Mouse (Mus musculus): Measurements from ENCODE around the gene Olfr605. TPM values are rescaled to one million over a fixed set of nuclear protein-coding genes. Genes with fewer than 3 reads are reported as not detected.
"Not testable (repeated sequence)": the region's sequence is repeated elsewhere in the genome, so short reads cannot be mapped to it uniquely, and the experiment has no call there.

Olfr605 gene
- not detected in 2 replicates for polyA plus RNA-seq (2014; fragmentation: Nextera tagmentation; extraction: Ambion mirVana)

GRCm38 (mm10) chr7:103445339-103445738, at the start of gene Olfr605:
TSS of gene Olfr605 (minus strand) at chr7:103445439.
- H3K27ac ChIP-seq (ENCODE audit: low read depth, low read length), result no peak within 1 kb of the TSS
- H3K4me3 ChIP-seq (ENCODE audit: low read depth, low read length), result no peak within 1 kb of the TSS
- DNase-seq (ENCODE audit: low spot score), result no peak
- no peak for ATAC-seq
- H3K9ac ChIP-seq (ENCODE audit: low read length), result no peak within 1 kb of the TSS
- H3K27me3 ChIP-seq (replicated peaks; ENCODE audit: control insufficient read depth, insufficient read depth, low read length), result no peaks in the 10 kb centered on the region
- no peaks in the 10 kb centered on the region for H3K36me3 ChIP-seq (ENCODE audit: control insufficient read depth, insufficient read depth, low read length)
- WGBS, result 100% methylated on average over 1 of the region's 1 CpGs
- no peak within 1 kb of the TSS for H3K4me2 ChIP-seq (ENCODE audit: low read length)
- no peaks in the 10 kb centered on the region for H3K4me1 ChIP-seq (ENCODE audit: control insufficient read depth, insufficient read depth, low read length)
- H3K9me3 ChIP-seq (replicated peaks; ENCODE audit: control insufficient read depth, low read length), result no peaks in the 10 kb centered on the region

DNA sequence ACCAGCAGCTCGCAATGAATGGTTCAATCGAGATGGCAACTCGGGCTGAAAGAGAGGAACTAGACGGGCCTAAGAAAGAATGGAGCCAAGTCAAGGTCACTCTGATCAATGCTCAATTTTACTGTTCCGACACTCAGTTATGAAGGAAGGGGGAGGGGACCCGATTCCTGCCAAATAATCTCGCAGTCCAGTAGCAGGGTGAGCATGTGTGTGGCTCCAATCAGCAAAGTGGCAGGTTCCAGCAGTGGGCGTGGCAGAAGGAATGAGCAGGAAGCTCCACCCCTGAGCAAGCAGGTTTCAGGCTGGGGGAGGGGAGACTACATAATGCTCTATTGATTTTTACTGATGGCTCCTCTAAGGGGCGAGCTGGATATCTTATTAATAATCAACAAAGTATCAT, 31.9 kb upstream of the Olfr605 start:
- not testable (repeated sequence) for H3K27ac ChIP-seq (ENCODE audit: low read depth, low read length); H3K4me3 ChIP-seq (ENCODE audit: low read depth, low read length); H3K27me3 ChIP-seq (replicated peaks; ENCODE audit: control insufficient read depth, insufficient read depth, low read length); H3K9ac ChIP-seq (ENCODE audit: low read length); H3K9me3 ChIP-seq (replicated peaks; ENCODE audit: control insufficient read depth, low read length); H3K36me3 ChIP-seq (ENCODE audit: control insufficient read depth, insufficient read depth, low read length); H3K4me2 ChIP-seq (ENCODE audit: low read length); H3K4me1 ChIP-seq (ENCODE audit: control insufficient read depth, insufficient read depth, low read length); ATAC-seq
- DNase-seq (ENCODE audit: low spot score), result peak; percentile 0
- WGBS, result 87% methylated on average over 9 of the region's 9 CpGs

GRCm38 (mm10) chr7:103469577-103469976, 24.3 kb upstream of the Olfr605 start, which contains the start of gene Olfr608:
TSS of gene Olfr608 (plus strand) at chr7:103469877.
- no peaks in the 10 kb centered on the region for H3K36me3 ChIP-seq (ENCODE audit: control insufficient read depth, insufficient read depth, low read length)
- H3K9ac ChIP-seq (ENCODE audit: low read length), result no peak within 1 kb of the TSS
- H3K27ac ChIP-seq (ENCODE audit: low read depth, low read length), result no peak within 1 kb of the TSS
- H3K27me3 ChIP-seq (replicated peaks; ENCODE audit: control insufficient read depth, insufficient read depth, low read length), result no peaks in the 10 kb centered on the region
- H3K4me3 ChIP-seq (ENCODE audit: low read depth, low read length), result no peak within 1 kb of the TSS
- no peak within 1 kb of the TSS for H3K4me2 ChIP-seq (ENCODE audit: low read length)
- ATAC-seq (no peak), DNase-seq (ENCODE audit: low spot score) (no peak)
- H3K4me1 ChIP-seq (ENCODE audit: control insufficient read depth, insufficient read depth, low read length), result no peaks in the 10 kb centered on the region
- no peaks in the 10 kb centered on the region for H3K9me3 ChIP-seq (replicated peaks; ENCODE audit: control insufficient read depth, low read length)

- Histone ChIP-seq H3K4me2 (ENCODE audit: low read length) (no peak overlapping the region), H3K27me3 (replicated peaks; ENCODE audit: control insufficient read depth, insufficient read depth, low read length) (no peaks in the 10 kb centered on the region), H3K4me1 (ENCODE audit: control insufficient read depth, insufficient read depth, low read length) (no peaks in the 10 kb centered on the region), H3K27ac (ENCODE audit: low read depth, low read length) (no peak overlapping the region), H3K36me3 (ENCODE audit: control insufficient read depth, insufficient read depth, low read length) (no peaks in the 10 kb centered on the region), H3K4me3 (ENCODE audit: low read depth, low read length) (no peak overlapping the region), H3K9ac (ENCODE audit: low read length) (no peak overlapping the region), H3K9me3 (replicated peaks; ENCODE audit: control insufficient read depth, low read length) (no peaks in the 10 kb centered on the region)
- no peak for DNase-seq (ENCODE audit: low spot score)
- no peak for ATAC-seq
- 91% methylated on average over 5 of the region's 5 CpGs for WGBS
These were observed 15.4 kb upstream of the Olfr605 start for GRCm38 (mm10) chr7:103460590-103460989.

DNA sequence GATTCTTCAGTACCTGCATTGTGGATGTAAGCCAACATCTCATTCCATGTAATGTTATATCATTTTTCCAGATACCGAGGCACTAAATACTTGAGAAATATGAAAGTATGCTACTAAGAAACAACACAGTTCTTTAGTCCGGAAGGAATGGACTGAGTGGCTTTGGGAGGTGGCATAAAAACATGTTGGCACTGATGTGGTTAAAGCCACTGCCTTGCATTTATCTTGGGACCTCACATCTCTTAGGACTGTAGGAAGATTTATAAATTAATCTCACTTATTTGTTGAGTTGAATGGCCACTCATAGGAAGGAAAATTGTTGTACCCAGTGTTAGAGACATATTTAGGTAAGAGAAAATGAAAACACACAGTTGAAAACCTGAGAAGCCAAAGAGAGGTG, 3.5 kb upstream of the Olfr605 start, which contains the start of gene Olfr606:
Gene Olfr606, plus strand, starts transcription at position 301 of the 400 bp plus-strand sequence.
- Histone ChIP-seq H3K36me3 (ENCODE audit: control insufficient read depth, insufficient read depth, low read length) (no peaks in the 10 kb centered on the region), H3K4me3 (ENCODE audit: low read depth, low read length) (no peak within 1 kb of the TSS), H3K9me3 (replicated peaks; ENCODE audit: control insufficient read depth, low read length) (no peaks in the 10 kb centered on the region), H3K9ac (ENCODE audit: low read length) (no peak within 1 kb of the TSS), H3K27me3 (replicated peaks; ENCODE audit: control insufficient read depth, insufficient read depth, low read length) (no peaks in the 10 kb centered on the region), H3K4me1 (ENCODE audit: control insufficient read depth, insufficient read depth, low read length) (no peaks in the 10 kb centered on the region), H3K4me2 (ENCODE audit: low read length) (no peak within 1 kb of the TSS), H3K27ac (ENCODE audit: low read depth, low read length) (no peak within 1 kb of the TSS)
- DNase-seq (ENCODE audit: low spot score), result no peak
- 90% methylated on average over 2 of the region's 2 CpGs for WGBS
- no peak for ATAC-seq

- not testable (repeated sequence) for H3K4me3 ChIP-seq (ENCODE audit: low read depth, low read length); H3K9me3 ChIP-seq (replicated peaks; ENCODE audit: control insufficient read depth, low read length); H3K36me3 ChIP-seq (ENCODE audit: control insufficient read depth, insufficient read depth, low read length); H3K4me2 ChIP-seq (ENCODE audit: low read length); DNase-seq (ENCODE audit: low spot score); H3K9ac ChIP-seq (ENCODE audit: low read length); H3K27ac ChIP-seq (ENCODE audit: low read depth, low read length); ATAC-seq; H3K4me1 ChIP-seq (ENCODE audit: control insufficient read depth, insufficient read depth, low read length); H3K27me3 ChIP-seq (replicated peaks; ENCODE audit: control insufficient read depth, insufficient read depth, low read length)
- 31% methylated on average over 1 of the region's 1 CpGs for WGBS
These were observed 30.5 kb downstream of the Olfr605 start, which contains the start of gene Usp17lc for GRCm38 (mm10) chr7:103414772-103415171. TSS of gene Usp17lc (plus strand) at chr7:103415072.

GRCm38 (mm10) chr7:103406521-103407055, 38.7 kb downstream of the Olfr605 start:
- H3K4me2 ChIP-seq (ENCODE audit: low read length); H3K27ac ChIP-seq (ENCODE audit: low read depth, low read length); ATAC-seq; DNase-seq (ENCODE audit: low spot score); H3K27me3 ChIP-seq (replicated peaks; ENCODE audit: control insufficient read depth, insufficient read depth, low read length); H3K4me1 ChIP-seq (ENCODE audit: control insufficient read depth, insufficient read depth, low read length); H3K4me3 ChIP-seq (ENCODE audit: low read depth, low read length); H3K9me3 ChIP-seq (replicated peaks; ENCODE audit: control insufficient read depth, low read length); H3K36me3 ChIP-seq (ENCODE audit: control insufficient read depth, insufficient read depth, low read length); H3K9ac ChIP-seq (ENCODE audit: low read length): not testable (repeated sequence)
- 77% methylated on average over 3 of the region's 3 CpGs for WGBS

DNA sequence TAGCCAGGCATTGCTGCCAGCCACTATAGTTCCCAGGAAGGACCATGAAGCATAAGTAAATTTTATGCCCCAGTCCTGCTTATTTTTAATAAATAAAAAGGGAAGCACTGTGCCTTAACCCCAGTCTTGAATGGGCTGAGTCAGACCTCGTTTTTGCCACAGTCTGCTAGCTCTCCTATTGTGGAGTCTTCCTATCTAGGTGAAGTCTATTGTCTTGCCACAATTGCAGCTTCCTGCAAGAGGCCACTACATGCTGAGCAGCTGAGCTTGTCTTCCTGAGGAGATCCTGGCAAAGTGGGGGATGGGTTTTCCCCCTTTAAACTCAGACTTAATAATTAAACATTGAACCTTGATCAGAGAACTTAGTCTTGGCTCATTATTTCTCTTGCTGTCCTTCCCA, 46.3 kb downstream of the Olfr605 start:
- H3K27me3 ChIP-seq (replicated peaks; ENCODE audit: control insufficient read depth, insufficient read depth, low read length), result no peaks in the 10 kb centered on the region
- H3K4me3 ChIP-seq (ENCODE audit: low read depth, low read length), result no peak overlapping the region
- no peak overlapping the region for H3K27ac ChIP-seq (ENCODE audit: low read depth, low read length)
- ATAC-seq (no peak), DNase-seq (ENCODE audit: low spot score) (no peak)
- H3K4me1 ChIP-seq (ENCODE audit: control insufficient read depth, insufficient read depth, low read length), result no peaks in the 10 kb centered on the region
- H3K36me3 ChIP-seq (ENCODE audit: control insufficient read depth, insufficient read depth, low read length), result no peaks in the 10 kb centered on the region
- H3K9me3 ChIP-seq (replicated peaks; ENCODE audit: control insufficient read depth, low read length), result no peaks in the 10 kb centered on the region
- 0% methylated on average over 1 of the region's 1 CpGs for WGBS
- H3K9ac ChIP-seq (ENCODE audit: low read length), result no peak overlapping the region
- no peak overlapping the region for H3K4me2 ChIP-seq (ENCODE audit: low read length)

- no peak for DNase-seq (ENCODE audit: low spot score)
- ATAC-seq, result no peak
These were observed 47.5 kb downstream of the Olfr605 start for GRCm38 (mm10) chr7:103397758-103398157.

More at GRCm38 (mm10) chr7:103397758-103398157, 47.5 kb downstream of the Olfr605 start:
- no peaks in the 10 kb centered on the region for H3K36me3 ChIP-seq (ENCODE audit: control insufficient read depth, insufficient read depth, low read length)
- no peaks in the 10 kb centered on the region for H3K4me1 ChIP-seq (ENCODE audit: control insufficient read depth, insufficient read depth, low read length)
- H3K4me2 ChIP-seq (ENCODE audit: low read length), result no peak overlapping the region
- H3K27me3 ChIP-seq (replicated peaks; ENCODE audit: control insufficient read depth, insufficient read depth, low read length), result no peaks in the 10 kb centered on the region
- H3K4me3 ChIP-seq (ENCODE audit: low read depth, low read length), result no peak overlapping the region
- H3K9me3 ChIP-seq (replicated peaks; ENCODE audit: control insufficient read depth, low read length), result no peaks in the 10 kb centered on the region
- no peak overlapping the region for H3K9ac ChIP-seq (ENCODE audit: low read length)
- H3K27ac ChIP-seq (ENCODE audit: low read depth, low read length), result no peak overlapping the region
